Mouse (Mus musculus) spleen, adult 2 months (tissue): ENCODE measurements around the gene Cpvl. TPM values are rescaled to one million over a fixed set of nuclear protein-coding genes. Genes with fewer than 3 reads are reported as not detected.

Experiments used
- DNase-seq, 2 experiments: peaks; one replicate each; pipeline versions ENCODE4 v3.0.0 to v3.0.0-alpha.2; 2012 to 2021; ENCODE audit warnings: low spot score in 2 of 2, low read depth in 1 of 2
- H3K27ac ChIP-seq: fragments of 200-500 bp; 2 replicates; pipeline ENCODE4 v1.5.1; 2012; ENCODE audit warnings: low read length, inconsistent platforms; ENCODE audit not compliant: insufficient read depth
- H3K27me3 ChIP-seq: fragments of 200-500 bp; 2 replicates; pipeline ENCODE4 v1.6.1; 2012; ENCODE audit warnings: mild to moderate bottlenecking, moderate library complexity, low read length, inconsistent platforms; ENCODE audit not compliant: control insufficient read depth, insufficient read depth
- H3K36me3 ChIP-seq: fragments of 200-500 bp; 2 replicates; pipeline ENCODE4 v1.6.1; 2012; ENCODE audit warnings: mild to moderate bottlenecking, low read length, inconsistent platforms; ENCODE audit not compliant: control insufficient read depth, insufficient read depth
- H3K4me1 ChIP-seq: fragments of 200-500 bp; 2 replicates; pipeline ENCODE4 v1.6.1; 2011; ENCODE audit warnings: inconsistent platforms; ENCODE audit not compliant: control insufficient read depth, insufficient read depth, insufficient read length
- H3K4me3 ChIP-seq: fragments of 200-500 bp; 2 replicates; pipeline ENCODE4 v1.5.1; 2011; ENCODE audit warnings: mild to moderate bottlenecking, inconsistent platforms; ENCODE audit not compliant: insufficient read depth, insufficient read length; ENCODE audit errors: extremely low read depth
- CTCF ChIP-seq: fragments of 200-500 bp; IDR thresholded peaks from 2 replicates; pipeline ENCODE4 v1.5.1; 2011; ENCODE audit warnings: mild to moderate bottlenecking, inconsistent platforms; ENCODE audit not compliant: insufficient read depth, insufficient read length, insufficient replicate concordance; ENCODE audit errors: extremely low read depth
- POLR2A ChIP-seq: fragments of 200-500 bp; IDR thresholded peaks from 2 replicates; pipeline ENCODE4 v1.6.1; 2011; ENCODE audit warnings: low read depth, low read length, inconsistent platforms
- WGBS: fragments of 180-500 bp; shearing (Covaris S2); methylation state at CpG from one replicate; pipeline ENCODE4 v1.1.7; 2018; 5-methylcytosine and 5-hydroxymethylcytosine counted together
- polyA plus RNA-seq: library from polyadenylated mRNA; depleted of rRNA; stranded (reverse); fragments of >200 nt; gene quantifications from 2 replicates; pipeline ENCODE4 v1.2.3, GENCODE M21; 2012

Gene Cpvl
- polyA plus RNA-seq, 1 experiment: not detected

DNA sequence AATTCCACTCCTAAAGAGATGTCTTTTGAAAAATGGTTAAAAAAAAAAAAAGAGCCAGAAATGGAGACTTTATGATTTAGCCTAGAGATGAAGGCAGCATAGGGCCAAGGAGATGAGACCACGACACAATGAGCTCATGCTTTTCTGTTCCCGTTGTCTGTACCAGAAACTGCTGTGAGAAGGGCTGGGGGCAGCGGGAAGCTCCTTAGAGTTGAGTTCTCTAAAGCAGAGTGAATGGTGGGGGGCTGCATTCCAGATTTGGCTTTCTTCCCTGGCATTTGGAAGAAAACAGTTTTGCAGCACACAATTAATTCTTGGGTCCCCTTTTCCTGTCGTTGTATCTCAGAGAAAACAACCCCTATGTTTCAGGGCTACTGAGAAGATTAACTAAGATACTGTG, 30.8 kb upstream of the Cpvl start:
- H3K4me3 ChIP-seq: no peak overlapping the region
- no peaks in the 10 kb centered on the region for H3K27me3 ChIP-seq
- 75% methylated on average over 4 of the region's 4 CpGs for WGBS
- H3K4me1 ChIP-seq: no peaks in the 10 kb centered on the region
- DNase-seq: no peak
- no peak overlapping the region for H3K27ac ChIP-seq
- no peaks in the 10 kb centered on the region for H3K36me3 ChIP-seq
- TF ChIP-seq POLR2A (no peak), CTCF (no peak)

DNA sequence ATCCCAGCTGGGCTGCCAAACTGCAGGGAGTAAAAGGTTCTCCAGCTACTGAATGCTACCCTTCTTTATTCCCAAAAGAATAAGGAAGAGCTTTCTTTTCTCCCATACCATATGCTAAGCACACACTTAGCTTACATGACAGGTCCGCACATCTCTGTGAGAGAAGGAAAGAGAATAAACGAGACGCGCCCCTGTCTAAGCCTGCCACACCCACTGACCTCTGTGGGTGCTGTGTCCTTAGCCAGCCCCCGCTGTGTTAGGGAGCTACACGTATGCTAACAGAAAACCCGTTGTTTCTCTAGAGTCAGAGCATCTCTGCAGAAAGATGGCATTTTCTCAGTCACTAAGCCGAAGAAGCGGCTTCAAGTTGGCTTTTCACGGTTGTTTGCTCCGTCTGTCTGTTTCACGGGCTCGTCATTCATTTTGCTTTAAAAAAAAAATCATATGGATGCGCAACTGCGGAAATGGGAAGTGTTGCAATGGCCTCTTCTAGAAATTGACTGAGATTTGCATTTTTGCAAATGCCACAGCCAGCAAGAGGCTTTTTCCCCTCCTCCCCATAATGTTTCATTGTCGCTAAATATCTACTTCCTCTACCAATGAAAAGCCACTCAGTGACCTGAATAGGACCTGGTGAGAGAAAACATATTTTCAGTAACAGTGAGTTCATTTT, 30.1 kb upstream of the Cpvl start:
- WGBS: 72% methylated on average over 16 of the region's 16 CpGs
- TF ChIP-seq CTCF: no peak
- no peak for TF ChIP-seq POLR2A

DNA sequence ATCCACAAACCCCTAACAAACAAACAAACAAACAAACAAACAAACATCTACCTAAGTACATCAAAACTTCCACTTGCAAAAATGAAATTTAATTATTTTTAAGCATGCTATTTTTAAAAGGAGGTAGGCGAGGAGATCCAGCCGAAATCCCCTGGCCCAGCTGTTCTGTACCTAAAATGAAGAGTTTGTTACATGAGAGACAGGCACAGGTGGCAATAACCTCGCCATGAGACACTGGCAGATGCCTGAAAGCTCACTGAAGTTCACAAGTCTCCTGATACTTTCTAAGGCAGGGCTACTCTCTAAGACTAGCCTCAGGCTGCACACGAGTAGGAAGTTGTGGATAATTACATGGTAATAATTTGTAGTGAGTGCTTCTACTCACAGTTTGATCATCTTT, 26.8 kb upstream of the Cpvl start:
- Histone ChIP-seq H3K4me1 (no peaks in the 10 kb centered on the region), H3K27ac (no peak overlapping the region), H3K27me3 (no peaks in the 10 kb centered on the region), H3K36me3 (no peaks in the 10 kb centered on the region), H3K4me3 (no peak overlapping the region)
- TF ChIP-seq POLR2A (no peak), CTCF (no peak)
- WGBS: 78% methylated on average over 4 of the region's 4 CpGs
- no peak for DNase-seq

More for the DNA sequence above, 30.1 kb upstream of the Cpvl start:
- H3K4me1 ChIP-seq: no peaks in the 10 kb centered on the region
- H3K4me3 ChIP-seq: no peak overlapping the region
- H3K27ac ChIP-seq: no peak overlapping the region
- DNase-seq: no peak
- no peaks in the 10 kb centered on the region for H3K36me3 ChIP-seq
- no peaks in the 10 kb centered on the region for H3K27me3 ChIP-seq

DNA sequence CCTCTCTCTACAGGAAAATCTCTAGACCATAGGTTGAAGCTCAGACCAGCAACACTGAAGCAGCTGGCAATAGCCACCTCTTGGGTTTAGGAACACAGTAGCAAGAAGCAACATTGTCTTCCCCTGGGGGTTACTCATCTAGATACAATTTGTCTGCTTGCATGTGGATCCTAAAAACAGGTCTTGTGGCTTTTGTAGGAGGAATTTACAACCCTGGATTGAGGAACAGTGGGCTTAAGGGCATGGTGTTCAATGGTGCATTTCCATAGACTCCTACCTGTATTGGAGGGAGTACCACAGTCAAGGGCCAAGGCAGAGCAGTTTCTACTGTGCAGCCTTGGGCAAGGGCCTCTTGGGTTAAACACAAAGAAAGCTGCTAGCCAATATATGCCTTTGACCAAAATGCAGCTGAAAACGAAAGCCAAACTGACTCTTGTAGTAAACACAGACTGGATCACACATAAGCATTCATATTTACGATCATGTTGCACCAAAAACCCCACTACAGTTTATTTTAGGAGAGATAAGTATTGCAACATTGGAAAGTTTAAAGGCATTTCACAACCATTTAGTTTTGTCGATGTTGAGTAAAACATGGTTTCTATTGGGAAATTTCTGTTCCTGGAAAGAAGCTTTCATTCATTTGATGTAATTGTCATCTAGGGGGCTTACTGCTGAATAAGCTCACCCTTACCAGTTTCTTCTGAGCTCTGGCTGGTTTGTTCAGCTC, 17.9 kb upstream of the Cpvl start:
- no peak overlapping the region for H3K4me3 ChIP-seq
- WGBS: 76% methylated on average over 3 of the region's 3 CpGs
- H3K27ac ChIP-seq: no peak overlapping the region
- no peak for TF ChIP-seq CTCF
- TF ChIP-seq POLR2A: no peak
- H3K36me3 ChIP-seq: no peaks in the 10 kb centered on the region
- no peak for DNase-seq
- H3K27me3 ChIP-seq: no peaks in the 10 kb centered on the region
- no peaks in the 10 kb centered on the region for H3K4me1 ChIP-seq

DNA sequence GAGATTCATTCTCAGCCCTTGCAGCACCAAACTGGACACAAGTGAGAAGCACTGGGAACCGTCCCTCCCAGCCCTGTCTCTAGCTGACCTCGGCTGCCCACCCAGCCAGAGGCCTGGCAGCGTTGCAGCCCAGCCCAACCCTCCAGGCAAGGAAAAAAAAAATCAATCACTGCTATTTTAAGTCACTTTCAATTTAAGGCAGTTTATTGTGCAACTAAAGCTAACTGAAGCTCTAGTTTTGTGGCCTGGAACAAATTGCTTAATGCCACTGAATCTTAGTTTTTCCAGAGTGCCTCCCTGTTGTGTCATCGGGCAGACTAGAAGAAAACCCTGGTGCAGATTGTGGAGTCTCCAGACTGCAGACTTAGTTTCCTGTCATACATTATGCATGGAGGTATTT, 17.0 kb upstream of the Cpvl start:
- Histone ChIP-seq H3K27ac (no peak overlapping the region), H3K27me3 (no peaks in the 10 kb centered on the region), H3K36me3 (no peaks in the 10 kb centered on the region), H3K4me3 (no peak overlapping the region), H3K4me1 (no peaks in the 10 kb centered on the region)
- 64% methylated on average over 4 of the region's 4 CpGs for WGBS
- TF ChIP-seq POLR2A: no peak
- no peak for TF ChIP-seq CTCF
- no peak for DNase-seq

DNA sequence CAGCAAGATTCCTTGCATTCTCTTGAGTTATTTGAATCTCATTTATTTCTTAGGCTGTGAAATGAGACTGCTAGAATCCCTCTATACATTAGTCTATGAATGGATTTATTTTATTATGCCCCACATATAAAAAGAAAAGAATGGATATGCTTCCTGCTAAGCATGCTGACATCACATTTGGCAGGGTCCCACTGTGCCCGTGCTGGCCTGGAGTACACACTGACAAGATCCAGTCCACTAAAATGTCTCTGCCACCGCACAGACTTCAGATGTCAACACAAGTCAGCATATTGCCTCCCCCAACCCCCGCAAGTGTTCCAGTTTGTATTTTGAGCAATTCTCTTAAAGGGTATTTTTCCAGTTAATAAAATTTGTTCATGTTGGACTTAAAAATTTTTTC, 13.9 kb upstream of the Cpvl start:
- H3K27ac ChIP-seq: no peak overlapping the region
- no peak for TF ChIP-seq CTCF
- TF ChIP-seq POLR2A: no peak
- H3K4me3 ChIP-seq: no peak overlapping the region
- H3K27me3 ChIP-seq: no peaks in the 10 kb centered on the region
- DNase-seq: no peak
- H3K4me1 ChIP-seq: no peaks in the 10 kb centered on the region
- no peaks in the 10 kb centered on the region for H3K36me3 ChIP-seq
- WGBS: 90% methylated on average over 3 of the region's 3 CpGs

DNA sequence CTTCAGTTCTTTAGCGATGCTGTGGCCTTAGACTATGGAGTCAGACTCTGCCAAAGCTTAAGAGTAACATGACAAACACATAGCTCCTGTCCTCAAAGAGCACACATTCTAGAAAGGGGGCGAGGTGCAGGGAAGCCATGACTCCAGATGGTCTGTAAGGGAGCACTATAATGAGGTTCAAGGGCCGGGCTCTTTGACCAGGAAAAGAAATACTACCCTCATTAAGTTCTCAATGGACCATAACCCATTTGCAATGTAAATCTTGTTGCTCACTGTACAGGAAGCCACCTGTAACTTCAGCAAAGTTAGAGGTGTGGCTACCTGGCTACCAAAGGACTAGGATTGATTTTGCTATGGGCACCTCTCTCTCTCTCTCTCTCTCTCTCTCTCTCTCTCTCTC, 8.8 kb upstream of the Cpvl start:
- no peak overlapping the region for H3K4me3 ChIP-seq
- WGBS: 80% methylated on average over 3 of the region's 3 CpGs
- no peaks in the 10 kb centered on the region for H3K36me3 ChIP-seq
- TF ChIP-seq CTCF (no peak), POLR2A (no peak)
- no peak for DNase-seq
- no peaks in the 10 kb centered on the region for H3K4me1 ChIP-seq
- no peak overlapping the region for H3K27ac ChIP-seq
- no peaks in the 10 kb centered on the region for H3K27me3 ChIP-seq
